Mouse (Mus musculus): ENCODE data around the gene Ifitm10.
"Not testable (repeated sequence)": the region's sequence is repeated elsewhere in the genome, so short reads cannot be mapped to it uniquely, and the experiment has no call there.

Gene Ifitm10

GRCm38 (mm10) chr7:142373641-142374412 is at the start of gene Ifitm10:
Gene Ifitm10 (minus strand): TSS chr7:142373753.
- in situ Hi-C loops (cut with MboI; ENCODE audit: unreplicated experiment in 2 of 2): no loop called here

GRCm38 (mm10) chr7:142421826-142422225 is 48.3 kb upstream of the Ifitm10 start:
- in situ Hi-C loops (cut with MboI; ENCODE audit: unreplicated experiment in 2 of 2): no loop called here

GRCm38 (mm10) chr7:142419887-142420286 is 46.3 kb upstream of the Ifitm10 start:
- in situ Hi-C loops (cut with MboI; ENCODE audit: unreplicated experiment in 2 of 2): no loop called here

GRCm38 (mm10) chr7:142418679-142419078 is 45.1 kb upstream of the Ifitm10 start:
- in situ Hi-C loops (cut with MboI; ENCODE audit: unreplicated experiment in 2 of 2): no loop called here

GRCm38 (mm10) chr7:142418027-142418426 is 44.5 kb upstream of the Ifitm10 start:
- in situ Hi-C loops (cut with MboI; ENCODE audit: unreplicated experiment in 2 of 2): no loop called here

GRCm38 (mm10) chr7:142416225-142416624 is 42.7 kb upstream of the Ifitm10 start:
- in situ Hi-C loops (cut with MboI; ENCODE audit: unreplicated experiment in 2 of 2): no loop called here

GRCm38 (mm10) chr7:142415314-142415713 is 41.8 kb upstream of the Ifitm10 start:
- in situ Hi-C loops (cut with MboI; ENCODE audit: unreplicated experiment in 2 of 2): no loop called here

- in situ Hi-C loops (cut with MboI; ENCODE audit: unreplicated experiment in 2 of 2): no loop called here
Observed at GRCm38 (mm10) chr7:142413285-142413684, 39.7 kb upstream of the Ifitm10 start.

GRCm38 (mm10) chr7:142409603-142410002 is 36.0 kb upstream of the Ifitm10 start:
- in situ Hi-C loops (cut with MboI; ENCODE audit: unreplicated experiment in 2 of 2): no loop called here

GRCm38 (mm10) chr7:142408686-142409085 is 35.1 kb upstream of the Ifitm10 start:
- in situ Hi-C loops (cut with MboI; ENCODE audit: unreplicated experiment in 2 of 2): no loop called here

- in situ Hi-C loops (cut with MboI; ENCODE audit: unreplicated experiment in 2 of 2): no loop called here
Observed at GRCm38 (mm10) chr7:142407935-142408334, 34.4 kb upstream of the Ifitm10 start.

GRCm38 (mm10) chr7:142405134-142405533 is 31.6 kb upstream of the Ifitm10 start:
- in situ Hi-C loops (cut with MboI; ENCODE audit: unreplicated experiment in 2 of 2): not testable (repeated sequence)

GRCm38 (mm10) chr7:142403591-142403990 is 30.0 kb upstream of the Ifitm10 start:
- in situ Hi-C loops (cut with MboI; ENCODE audit: unreplicated experiment in 2 of 2): no loop called here

- in situ Hi-C loops (cut with MboI; ENCODE audit: unreplicated experiment in 2 of 2): no loop called here
Observed at GRCm38 (mm10) chr7:142400750-142401142, 27.2 kb upstream of the Ifitm10 start.

GRCm38 (mm10) chr7:142400112-142400749 is 26.7 kb upstream of the Ifitm10 start:
- in situ Hi-C loops (cut with MboI; ENCODE audit: unreplicated experiment in 2 of 2): no loop called here

GRCm38 (mm10) chr7:142399250-142399649 is 25.7 kb upstream of the Ifitm10 start:
- in situ Hi-C loops (cut with MboI; ENCODE audit: unreplicated experiment in 2 of 2): no loop called here

- in situ Hi-C loops (cut with MboI; ENCODE audit: unreplicated experiment in 2 of 2): no loop called here
Observed at GRCm38 (mm10) chr7:142398052-142398451, 24.5 kb upstream of the Ifitm10 start.

- in situ Hi-C loops (cut with MboI; ENCODE audit: unreplicated experiment in 2 of 2): no loop called here
Observed at GRCm38 (mm10) chr7:142396611-142397010, 23.1 kb upstream of the Ifitm10 start.

GRCm38 (mm10) chr7:142395472-142395871 is 21.9 kb upstream of the Ifitm10 start:
- in situ Hi-C loops (cut with MboI; ENCODE audit: unreplicated experiment in 2 of 2): no loop called here

- in situ Hi-C loops (cut with MboI; ENCODE audit: unreplicated experiment in 2 of 2): loop anchor here in 1 of 2 experiments (5.0 kb wide), 1 partner anchor 38 kb away; the partner anchor contains the start of gene Syt8
Observed at GRCm38 (mm10) chr7:142394261-142395190, 21.0 kb upstream of the Ifitm10 start.

- in situ Hi-C loops (cut with MboI; ENCODE audit: unreplicated experiment in 2 of 2): loop anchor here in 1 of 2 experiments (5.0 kb wide), 1 partner anchor 39 kb away; the partner anchor contains the start of gene Syt8
Observed at GRCm38 (mm10) chr7:142393191-142393590, 19.6 kb upstream of the Ifitm10 start.

Data from v-Abl transformed pro-B cells (cell line).